Mouse (Mus musculus): ENCODE measurements at regions not wholly inside any gene's neighbourhood (a gene's known extent, or its start where the extent isn't known, plus 50 kb on each side); places are given as distances from the start of the nearest gene placed in this dataset.
A peak's percentile ranks its signal among the peaks of the same experiment; 100 is the strongest.

DNA sequence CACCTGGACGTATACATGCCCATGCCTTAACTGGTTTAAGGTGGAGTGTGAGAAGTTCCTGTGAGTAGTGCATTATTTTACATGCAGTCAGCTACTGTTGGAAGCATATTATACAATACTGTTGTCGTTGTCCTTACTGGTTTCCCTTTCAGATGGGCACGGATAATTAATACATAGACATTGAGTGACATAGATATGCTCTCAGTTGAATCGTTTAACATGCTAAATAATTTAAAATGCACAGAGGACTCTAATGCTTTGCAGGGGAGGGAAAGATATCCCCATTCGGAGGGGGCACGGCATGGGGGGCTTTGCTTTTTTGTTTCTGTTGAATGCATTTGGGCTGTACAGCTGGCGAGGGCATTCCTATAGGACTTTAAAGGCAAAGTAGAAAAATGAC lies 1077.8 kb upstream of the Nr2f1 start:
- ATAC-seq = peak; percentile 18; the same call in 1 of the 2 replicates
- H3K36me3 ChIP-seq (ENCODE audit: control insufficient read depth, insufficient read depth) = no peaks in the 10 kb centered on the region
- H3K4me1 ChIP-seq (replicated peaks; ENCODE audit: control insufficient read depth, insufficient read depth, low read length) = peaks cover 6% of the 10 kb centered on the region
- no peaks in the 10 kb centered on the region for H3K27me3 ChIP-seq (replicated peaks; ENCODE audit: control insufficient read depth, insufficient read depth, low read length)
- no peak overlapping the region for H3K27ac ChIP-seq (ENCODE audit: low read length)
- H3K9me3 ChIP-seq (ENCODE audit: control insufficient read depth, low read length) = no peaks in the 10 kb centered on the region
- no peak overlapping the region for H3K9ac ChIP-seq (replicated peaks; ENCODE audit: low read depth, low read length)
- 19% methylated on average over 7 of the region's 7 CpGs for WGBS
- H3K4me2 ChIP-seq (ENCODE audit: low read length) = peak overlapping the region; percentile 36
- H3K4me3 ChIP-seq (replicated peaks; ENCODE audit: low read length) = no peak overlapping the region

DNA sequence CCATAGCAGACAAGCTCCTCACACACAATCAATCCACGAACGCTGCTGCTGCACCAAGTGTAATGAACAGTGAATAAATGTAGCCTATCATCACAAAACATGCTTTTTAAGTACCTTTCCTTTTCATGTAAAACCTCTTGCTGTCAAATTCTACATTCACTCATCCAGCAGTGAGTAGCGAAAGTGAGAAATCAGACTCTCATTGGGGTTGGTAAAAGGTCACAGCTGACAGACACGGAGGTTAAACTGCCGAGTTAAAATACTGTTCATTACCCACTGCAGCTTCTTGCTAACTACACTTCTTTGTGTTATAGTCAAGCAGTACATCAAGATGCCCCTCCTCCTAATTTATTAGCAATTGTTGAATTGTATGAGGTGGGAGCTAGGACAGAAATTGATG lies 1055.8 kb upstream of the Nr2f1 start:
- WGBS = 53% methylated on average over 5 of the region's 5 CpGs
- Histone ChIP-seq H3K4me1 (replicated peaks; ENCODE audit: control insufficient read depth, insufficient read depth, low read length) (no peaks in the 10 kb centered on the region), H3K4me2 (ENCODE audit: low read length) (no peak overlapping the region), H3K9me3 (ENCODE audit: control insufficient read depth, low read length) (no peaks in the 10 kb centered on the region), H3K4me3 (replicated peaks; ENCODE audit: low read length) (no peak overlapping the region), H3K36me3 (ENCODE audit: control insufficient read depth, insufficient read depth) (no peaks in the 10 kb centered on the region), H3K27ac (ENCODE audit: low read length) (no peak overlapping the region), H3K9ac (replicated peaks; ENCODE audit: low read depth, low read length) (no peak overlapping the region), H3K27me3 (replicated peaks; ENCODE audit: control insufficient read depth, insufficient read depth, low read length) (no peaks in the 10 kb centered on the region)
- ATAC-seq = peak; percentile 74

DNA sequence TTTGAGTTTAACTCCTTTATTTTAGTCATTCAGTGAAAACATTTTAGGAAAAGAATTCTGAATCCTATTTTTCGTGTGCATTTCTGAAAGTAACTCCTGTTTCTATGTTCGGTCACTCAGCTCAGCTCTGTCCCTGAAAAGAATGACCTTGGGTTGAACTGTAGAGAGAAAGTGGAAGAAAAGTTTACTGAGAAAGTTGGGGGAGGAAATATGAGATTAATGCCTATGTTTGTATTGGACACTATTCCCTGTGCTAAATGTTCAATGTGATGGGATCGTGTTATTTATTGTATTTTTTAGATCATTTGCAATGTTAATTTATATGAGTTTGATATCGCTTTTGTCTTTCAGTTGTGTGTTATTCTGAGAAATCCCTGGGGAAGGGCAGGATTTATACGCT lies 1052.8 kb upstream of the Nr2f1 start:
- H3K9ac ChIP-seq (replicated peaks; ENCODE audit: low read depth, low read length) = no peak overlapping the region
- H3K9me3 ChIP-seq (ENCODE audit: control insufficient read depth, low read length) = no peaks in the 10 kb centered on the region
- 22% methylated on average over 5 of the region's 5 CpGs for WGBS
- H3K36me3 ChIP-seq (ENCODE audit: control insufficient read depth, insufficient read depth) = no peaks in the 10 kb centered on the region
- no peak overlapping the region for H3K4me2 ChIP-seq (ENCODE audit: low read length)
- no peaks in the 10 kb centered on the region for H3K4me1 ChIP-seq (replicated peaks; ENCODE audit: control insufficient read depth, insufficient read depth, low read length)
- H3K27me3 ChIP-seq (replicated peaks; ENCODE audit: control insufficient read depth, insufficient read depth, low read length) = no peaks in the 10 kb centered on the region
- H3K27ac ChIP-seq (ENCODE audit: low read length) = no peak overlapping the region
- no peak overlapping the region for H3K4me3 ChIP-seq (replicated peaks; ENCODE audit: low read length)
- no peak for ATAC-seq

DNA sequence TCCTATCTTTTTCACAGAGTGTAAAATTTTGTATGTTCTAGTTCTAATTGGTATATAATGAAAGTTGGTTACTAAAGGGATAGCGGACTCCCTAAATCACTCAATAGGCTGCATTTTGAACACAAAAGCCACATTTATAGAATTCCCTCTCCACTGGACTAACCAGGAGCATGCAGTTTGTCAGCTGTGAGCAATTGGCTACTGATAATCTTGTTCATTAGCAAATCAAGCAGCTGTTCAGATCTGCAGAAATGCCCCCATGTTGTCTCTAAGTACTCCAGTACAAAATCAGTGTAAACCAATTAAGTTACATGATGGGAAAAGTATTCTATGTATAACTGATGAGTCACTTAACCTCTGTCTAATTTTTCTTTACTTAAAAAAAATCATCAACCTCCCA lies 1051.7 kb upstream of the Nr2f1 start:
- no peaks in the 10 kb centered on the region for H3K4me1 ChIP-seq (replicated peaks; ENCODE audit: control insufficient read depth, insufficient read depth, low read length)
- H3K4me3 ChIP-seq (replicated peaks; ENCODE audit: low read length) = no peak overlapping the region
- no peak overlapping the region for H3K4me2 ChIP-seq (ENCODE audit: low read length)
- H3K27me3 ChIP-seq (replicated peaks; ENCODE audit: control insufficient read depth, insufficient read depth, low read length) = no peaks in the 10 kb centered on the region
- H3K27ac ChIP-seq (ENCODE audit: low read length) = no peak overlapping the region
- H3K9me3 ChIP-seq (ENCODE audit: control insufficient read depth, low read length) = no peaks in the 10 kb centered on the region
- ATAC-seq = no peak
- WGBS = 41% methylated on average over 1 of the region's 1 CpGs
- no peak overlapping the region for H3K9ac ChIP-seq (replicated peaks; ENCODE audit: low read depth, low read length)
- H3K36me3 ChIP-seq (ENCODE audit: control insufficient read depth, insufficient read depth) = no peaks in the 10 kb centered on the region

Measured in forebrain, embryonic 16.5 days (tissue).